Mouse (Mus musculus): Measurements from ENCODE around the gene Csf3. TPM values are rescaled to one million over a fixed set of nuclear protein-coding genes. Genes with fewer than 3 reads are reported as not detected.
"Not testable (repeated sequence)": the region's sequence is repeated elsewhere in the genome, so short reads cannot be mapped to it uniquely, and the experiment has no call there.

Gene Csf3
- polyA plus RNA-seq, 1 experiment from 2014 or later: not detected

DNA sequence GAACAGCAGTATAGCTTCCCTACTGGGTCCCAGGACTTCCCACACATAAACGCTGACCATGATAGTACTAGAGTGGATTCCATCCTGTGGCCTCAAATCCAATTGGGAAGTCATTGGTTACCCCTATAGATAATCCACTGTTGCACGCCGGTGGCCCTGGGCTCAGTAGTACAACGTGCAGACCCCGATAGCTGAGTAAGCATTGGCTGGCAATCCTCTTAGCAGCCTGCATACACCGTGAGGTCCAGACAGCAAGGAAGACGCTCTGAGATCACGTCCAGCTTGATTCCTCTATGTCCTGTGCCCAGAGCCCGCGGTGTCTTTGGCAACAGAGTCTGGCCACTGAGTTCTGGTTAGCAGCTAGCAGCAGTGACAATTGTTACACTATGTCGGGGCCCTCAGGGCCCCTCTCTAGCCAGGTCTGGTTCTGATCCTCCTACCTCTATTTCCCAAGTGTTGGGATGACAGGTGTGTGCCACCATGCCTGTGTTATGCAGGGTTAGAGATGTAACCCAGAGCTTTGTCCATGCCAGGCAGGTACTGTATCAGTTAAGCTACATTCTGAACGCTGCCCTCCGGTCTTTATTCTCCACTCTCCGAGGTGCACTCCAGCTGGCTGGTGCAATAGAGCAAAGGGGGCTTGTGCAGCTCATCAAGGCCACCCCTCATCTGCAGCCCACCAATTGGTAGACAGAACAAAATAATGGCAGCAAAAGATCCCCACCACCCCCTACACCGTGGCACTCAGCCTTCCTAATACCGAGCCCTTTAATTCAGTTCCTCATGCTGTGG, 2.0 kb upstream of the Csf3 start:
- Histone ChIP-seq H3K4me1 (replicated peaks) (no peaks in the 10 kb centered on the region), H3K4me2 (replicated peaks) (no peak overlapping the region), H3K4me3 (replicated peaks) (no peak overlapping the region)

GRCm38 (mm10) chr11:98699911-98700310, 1.2 kb upstream of the Csf3 start:
- H3K36me3 ChIP-seq: peaks cover 14% of the 10 kb centered on the region; the same call in 1 of the 2 replicates
- 31% methylated on average over 4 of the region's 4 CpGs for WGBS
- no peaks in the 10 kb centered on the region for H3K9me3 ChIP-seq
- no peaks in the 10 kb centered on the region for H3K4me1 ChIP-seq (replicated peaks)
- no peak overlapping the region for H3K4me2 ChIP-seq (replicated peaks)
- ATAC-seq: peak; percentile 78
- no peak overlapping the region for H3K27ac ChIP-seq
- H3K9ac ChIP-seq: no peak overlapping the region
- no peak overlapping the region for H3K4me3 ChIP-seq (replicated peaks)
- no peaks in the 10 kb centered on the region for H3K27me3 ChIP-seq (replicated peaks)

More for the DNA sequence above, 2.0 kb upstream of the Csf3 start:
- 86% methylated on average over 16 of the region's 16 CpGs for WGBS
- ATAC-seq: no peak
- H3K9me3 ChIP-seq: no peaks in the 10 kb centered on the region
- no peaks in the 10 kb centered on the region for H3K27me3 ChIP-seq (replicated peaks)
- peaks cover 16% of the 10 kb centered on the region; the same call in 1 of the 2 replicates for H3K36me3 ChIP-seq
- H3K9ac ChIP-seq: no peak overlapping the region
- H3K27ac ChIP-seq: no peak overlapping the region

DNA sequence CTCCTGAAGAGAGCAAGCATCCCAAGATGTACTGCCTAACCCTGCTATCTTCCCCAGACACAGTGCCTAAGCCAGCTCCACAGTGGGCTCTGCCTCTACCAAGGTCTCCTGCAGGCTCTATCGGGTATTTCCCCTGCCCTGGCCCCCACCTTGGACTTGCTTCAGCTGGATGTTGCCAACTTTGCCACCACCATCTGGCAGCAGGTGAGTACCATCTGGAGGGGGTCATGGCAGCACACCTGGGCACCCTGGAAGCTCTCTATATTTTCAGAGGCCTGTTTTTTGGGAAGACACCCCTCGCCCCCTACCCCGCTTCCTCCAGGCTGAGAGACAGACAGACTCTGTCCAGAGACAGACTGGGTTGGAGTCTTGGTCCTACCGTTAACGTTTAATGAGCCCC, 1.3 kb downstream of the Csf3 start:
- 68% methylated on average over 5 of the region's 5 CpGs for WGBS
- Histone ChIP-seq H3K4me3 (replicated peaks) (no peak overlapping the region), H3K9me3 (no peaks in the 10 kb centered on the region), H3K4me1 (replicated peaks) (no peaks in the 10 kb centered on the region), H3K36me3 (peaks cover 23% of the 10 kb centered on the region; the same call in 1 of the 2 replicates), H3K9ac (no peak overlapping the region), H3K27ac (no peak overlapping the region), H3K4me2 (replicated peaks) (no peak overlapping the region), H3K27me3 (replicated peaks) (no peaks in the 10 kb centered on the region)
- ATAC-seq: no peak

- Histone ChIP-seq H3K4me1 (replicated peaks) (peaks cover 19% of the 10 kb centered on the region), H3K36me3 (peaks cover 24% of the 10 kb centered on the region; the same call in 1 of the 2 replicates), H3K27me3 (replicated peaks) (no peaks in the 10 kb centered on the region), H3K9me3 (no peaks in the 10 kb centered on the region), H3K9ac (no peak overlapping the region), H3K4me3 (replicated peaks) (no peak overlapping the region), H3K4me2 (replicated peaks) (no peak overlapping the region), H3K27ac (no peak overlapping the region)
- ATAC-seq: no peak
- 88% methylated on average over 10 of the region's 10 CpGs for WGBS
These were observed 4.0 kb downstream of the Csf3 start for GRCm38 (mm10) chr11:98705021-98705420.

DNA sequence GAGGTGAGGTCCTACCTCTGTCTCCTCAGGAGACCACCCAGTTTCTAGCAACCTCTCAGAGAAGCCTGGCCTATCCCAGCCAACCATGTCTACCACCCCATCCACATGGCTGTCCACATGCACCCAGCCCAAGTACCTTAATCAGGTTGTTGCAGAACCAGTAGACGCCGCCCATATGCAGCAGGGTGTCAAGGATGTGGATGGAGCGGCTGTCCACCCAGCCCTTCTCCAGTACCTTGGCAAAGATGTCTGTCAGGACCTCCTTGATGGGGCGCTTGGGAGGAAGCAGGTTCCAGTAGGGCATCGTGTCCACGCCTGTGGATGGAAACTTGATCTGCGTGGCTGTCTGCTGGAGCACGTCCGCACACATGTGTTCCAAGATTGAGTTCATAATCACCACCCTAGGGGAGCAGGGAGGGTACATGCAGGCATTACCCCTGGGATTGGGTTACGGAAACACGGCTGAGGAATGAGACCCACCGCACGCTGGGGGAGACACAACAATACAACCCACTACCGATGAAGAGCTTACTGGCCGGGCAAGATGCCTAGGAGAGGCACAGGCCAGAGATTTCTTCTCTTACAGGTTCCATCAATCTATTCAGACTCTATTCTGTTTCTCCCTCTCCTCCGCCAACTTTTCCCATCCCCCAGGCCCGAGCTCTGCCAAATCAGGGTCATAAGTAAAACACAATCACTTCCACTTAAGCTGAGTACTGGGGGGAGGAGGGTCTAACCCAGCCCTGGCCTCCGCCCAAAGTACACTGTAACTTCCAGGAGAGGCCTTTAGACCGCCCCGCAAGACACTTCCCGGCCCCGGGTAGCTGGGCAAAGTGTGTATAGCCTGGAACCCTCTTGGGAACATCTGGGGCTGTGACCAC, 6.6 kb downstream of the Csf3 start:
- 78% methylated on average over 22 of the region's 22 CpGs for WGBS
- H3K9me3 ChIP-seq: no peaks in the 10 kb centered on the region
- peaks cover 25% of the 10 kb centered on the region for H3K4me1 ChIP-seq (replicated peaks)
- H3K27ac ChIP-seq: peak overlapping the region; percentile 74; the same call in 1 of the 2 replicates
- H3K9ac ChIP-seq: no peak overlapping the region
- no peak overlapping the region for H3K4me3 ChIP-seq (replicated peaks)
- H3K4me2 ChIP-seq (replicated peaks): peak overlapping the region; percentile 24
- ATAC-seq: 0 out of 2 replicates have a peak, but pooled peaks have one; percentile 18
- no peaks in the 10 kb centered on the region for H3K27me3 ChIP-seq (replicated peaks)
- H3K36me3 ChIP-seq: peaks cover 31% of the 10 kb centered on the region

DNA sequence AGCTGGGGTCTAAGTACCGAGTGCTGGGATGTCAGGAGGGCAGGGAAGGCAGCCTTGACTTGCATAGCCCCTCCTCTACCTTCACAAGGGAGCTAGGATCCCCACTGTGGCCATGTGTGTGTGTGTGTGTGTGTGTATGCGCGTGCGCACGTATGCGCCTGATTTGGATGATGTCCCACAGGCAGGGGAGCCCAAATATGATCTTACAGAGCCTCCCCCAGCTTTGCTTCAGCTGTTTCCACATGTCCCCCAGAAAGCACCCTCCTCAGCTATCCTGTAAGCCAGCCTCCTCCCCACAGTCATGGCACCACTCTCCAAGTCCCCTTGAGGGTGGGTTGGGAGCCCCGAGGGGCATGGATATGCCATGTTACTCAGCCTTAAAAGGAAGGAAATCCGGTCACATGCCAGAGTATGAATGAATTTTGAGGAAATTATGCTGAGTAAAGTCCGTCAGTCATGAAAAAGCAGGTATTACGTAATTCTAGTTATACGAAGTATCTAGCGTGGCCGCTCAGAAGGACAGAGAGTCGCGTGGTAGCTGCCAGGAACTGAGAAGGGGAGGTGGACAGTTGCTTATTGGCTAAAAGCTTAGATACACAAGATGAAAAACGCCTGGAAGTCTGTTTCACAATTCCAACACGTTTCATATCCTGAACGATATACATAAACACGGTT, 7.4 kb downstream of the Csf3 start:
- Histone ChIP-seq H3K4me2 (replicated peaks) (peak overlapping the region; percentile 24), H3K4me3 (replicated peaks) (no peak overlapping the region), H3K27ac (peak overlapping the region; percentile 74), H3K4me1 (replicated peaks) (peaks cover 25% of the 10 kb centered on the region), H3K9ac (no peak overlapping the region), H3K36me3 (peaks cover 36% of the 10 kb centered on the region), H3K27me3 (replicated peaks) (no peaks in the 10 kb centered on the region), H3K9me3 (no peaks in the 10 kb centered on the region)
- ATAC-seq: peak; percentile 37; the same call in 1 of the 2 replicates
- WGBS: 66% methylated on average over 19 of the region's 19 CpGs

- H3K36me3 ChIP-seq: peaks cover 41% of the 10 kb centered on the region
- no peaks in the 10 kb centered on the region for H3K9me3 ChIP-seq
- H3K4me1 ChIP-seq (replicated peaks): peaks cover 25% of the 10 kb centered on the region
- WGBS: 59% methylated on average over 26 of the region's 26 CpGs
- H3K4me3 ChIP-seq (replicated peaks): no peak overlapping the region
- no peak overlapping the region for H3K9ac ChIP-seq
- H3K4me2 ChIP-seq (replicated peaks): no peak overlapping the region
- peak overlapping the region; percentile 74 for H3K27ac ChIP-seq
- ATAC-seq: peak; percentile 60
- H3K27me3 ChIP-seq (replicated peaks): no peaks in the 10 kb centered on the region
These were observed 8.1 kb downstream of the Csf3 start for GRCm38 (mm10) chr11:98709001-98709741.

DNA sequence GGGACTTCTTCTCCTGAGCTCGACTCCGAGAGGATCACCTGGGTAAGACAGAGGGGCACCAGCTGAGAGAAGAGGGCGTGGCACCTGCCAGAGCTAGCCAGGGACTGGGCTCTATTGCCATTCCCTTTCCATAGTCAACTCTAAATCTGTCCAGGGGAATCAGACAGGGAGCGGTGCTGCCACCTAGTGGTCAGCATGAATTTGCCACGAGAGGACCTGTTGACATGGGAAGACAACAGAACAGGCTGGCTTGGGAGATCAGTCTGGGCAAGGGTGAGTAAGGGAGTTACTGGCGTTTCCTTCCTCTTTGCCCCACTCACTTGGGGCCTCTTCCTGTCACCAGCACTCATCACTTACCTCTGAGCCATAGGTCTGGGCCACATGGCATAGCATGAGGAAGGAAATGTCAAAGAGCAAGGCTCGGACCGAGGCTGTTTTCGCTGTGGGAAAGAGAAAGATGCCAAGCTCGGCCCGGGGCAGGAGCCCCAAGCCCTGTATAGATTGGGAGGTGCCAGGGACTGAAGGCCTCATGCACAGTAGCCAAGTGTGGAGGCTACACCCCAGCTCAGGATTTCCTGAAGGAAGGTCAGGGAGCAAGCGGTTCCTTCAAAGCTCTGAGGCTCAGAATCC, 9.5 kb downstream of the Csf3 start:
- Histone ChIP-seq H3K36me3 (peaks cover 43% of the 10 kb centered on the region), H3K4me3 (replicated peaks) (no peak overlapping the region), H3K9me3 (no peaks in the 10 kb centered on the region), H3K27me3 (replicated peaks) (no peaks in the 10 kb centered on the region), H3K4me1 (replicated peaks) (peaks cover 25% of the 10 kb centered on the region), H3K4me2 (replicated peaks) (no peak overlapping the region), H3K9ac (no peak overlapping the region), H3K27ac (no peak overlapping the region)
- ATAC-seq: peak; percentile 49
- 53% methylated on average over 12 of the region's 12 CpGs for WGBS

GRCm38 (mm10) chr11:98711046-98711434, 10.0 kb downstream of the Csf3 start:
- Histone ChIP-seq H3K9ac (no peak overlapping the region), H3K27ac (no peak overlapping the region), H3K4me2 (replicated peaks) (no peak overlapping the region), H3K4me3 (replicated peaks) (no peak overlapping the region), H3K27me3 (replicated peaks) (no peaks in the 10 kb centered on the region), H3K4me1 (replicated peaks) (peaks cover 25% of the 10 kb centered on the region), H3K36me3 (peaks cover 42% of the 10 kb centered on the region), H3K9me3 (no peaks in the 10 kb centered on the region)
- no peak for ATAC-seq
- WGBS: 82% methylated on average over 4 of the region's 4 CpGs

DNA sequence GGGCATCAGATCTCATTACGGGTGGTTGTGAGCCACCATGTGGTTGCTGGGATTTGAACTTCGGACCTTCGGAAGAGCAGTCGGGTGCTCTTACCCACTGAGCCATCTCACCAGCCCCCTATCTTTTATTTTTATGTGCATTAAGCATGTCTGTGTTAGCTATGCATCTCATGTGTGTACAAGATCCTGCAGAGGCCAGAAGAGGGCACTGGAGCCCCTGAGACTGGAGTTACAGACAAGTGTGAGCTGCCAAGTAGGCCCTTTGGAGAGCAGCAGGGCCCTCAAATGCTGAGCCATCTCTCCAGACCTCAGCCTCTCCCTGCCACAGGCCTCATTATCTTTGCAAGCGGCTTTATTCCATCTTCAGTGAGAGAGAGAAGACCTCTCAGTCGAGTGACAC, 10.9 kb downstream of the Csf3 start:
- H3K36me3 ChIP-seq: peaks cover 33% of the 10 kb centered on the region
- peaks cover 25% of the 10 kb centered on the region for H3K4me1 ChIP-seq (replicated peaks)
- 88% methylated on average over 6 of the region's 6 CpGs for WGBS

DNA sequence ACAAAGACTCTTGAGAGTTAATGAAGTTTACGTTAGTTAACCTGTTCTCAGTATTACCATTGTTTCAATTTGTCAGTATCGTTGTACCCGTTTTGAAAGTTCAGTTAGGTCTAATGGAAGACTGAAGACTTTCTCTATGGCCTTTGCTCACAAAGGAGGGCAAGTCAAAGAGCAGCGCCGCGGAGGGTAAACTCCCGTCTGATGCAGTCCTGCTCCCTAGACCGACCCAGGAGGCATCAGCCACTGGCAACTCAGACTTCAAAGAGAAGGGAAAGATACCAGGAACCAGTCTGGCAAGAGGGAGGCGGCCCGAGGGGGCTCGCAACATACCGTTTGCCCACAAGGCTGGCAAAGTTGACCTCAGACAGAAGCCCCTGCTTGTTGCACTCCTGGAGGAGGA, 12.6 kb downstream of the Csf3 start:
- H3K4me1 ChIP-seq (replicated peaks): peaks cover 20% of the 10 kb centered on the region
- no peaks in the 10 kb centered on the region for H3K9me3 ChIP-seq
- no peak for ATAC-seq
- no peak overlapping the region for H3K4me3 ChIP-seq (replicated peaks)
- 79% methylated on average over 12 of the region's 12 CpGs for WGBS
- peaks cover 35% of the 10 kb centered on the region for H3K36me3 ChIP-seq
- no peaks in the 10 kb centered on the region for H3K27me3 ChIP-seq (replicated peaks)
- no peak overlapping the region for H3K27ac ChIP-seq
- no peak overlapping the region for H3K4me2 ChIP-seq (replicated peaks)
- no peak overlapping the region for H3K9ac ChIP-seq

More for the DNA sequence above, 10.9 kb downstream of the Csf3 start:
- not testable (repeated sequence) for H3K4me2 ChIP-seq (replicated peaks); H3K4me3 ChIP-seq (replicated peaks); ATAC-seq; H3K9ac ChIP-seq; H3K27ac ChIP-seq; H3K9me3 ChIP-seq; H3K27me3 ChIP-seq (replicated peaks)

Measured in intestine, embryonic 15.5 days (tissue).